Mouse (Mus musculus) liver, adult 2 months (tissue): ENCODE measurements around the gene Rps6kb2. TPM values are rescaled to one million over a fixed set of nuclear protein-coding genes. Genes with fewer than 3 reads are reported as not detected.
"Not testable (repeated sequence)": the region's sequence is repeated elsewhere in the genome, so short reads cannot be mapped to it uniquely, and the experiment has no call there.

Source experiments
- DNase-seq: peaks from one replicate; pipeline ENCODE4 v3.0.0-alpha.2; 2011; ENCODE audit warnings: low read depth, low spot score; ENCODE audit errors: extremely low read depth
- H3K27ac ChIP-seq: fragments of 200-500 bp; replicated peaks from 2 replicates; pipeline ENCODE4 v1.5.1; 2012; ENCODE audit warnings: low read depth, mild to moderate bottlenecking, control low read depth, inconsistent platforms, low read length; ENCODE audit not compliant: insufficient read depth
- H3K27me3 ChIP-seq: fragments of 200-500 bp; 2 replicates; pipeline ENCODE4 v1.6.1; 2012; ENCODE audit warnings: mild to moderate bottlenecking, moderate library complexity, low read length, inconsistent platforms; ENCODE audit not compliant: control insufficient read depth, insufficient read depth
- H3K36me3 ChIP-seq: fragments of 200-500 bp; 2 replicates; pipeline ENCODE4 v1.6.1; 2012; ENCODE audit warnings: low read length, inconsistent platforms; ENCODE audit not compliant: control insufficient read depth, insufficient read depth
- H3K4me1 ChIP-seq: fragments of 200-500 bp; 2 replicates; pipeline ENCODE4 v1.6.1; 2011; ENCODE audit warnings: low read length; ENCODE audit not compliant: control insufficient read depth, insufficient read depth
- H3K4me3 ChIP-seq: fragments of 200-500 bp; 2 replicates; pipeline ENCODE4 v1.5.1; 2011; ENCODE audit warnings: low read depth, mild to moderate bottlenecking, control low read depth, low read length, moderate library complexity; ENCODE audit not compliant: insufficient read depth
- H3K79me2 ChIP-seq: fragments of 200-500 bp; 2 replicates; pipeline ENCODE4 v1.6.1; 2012; ENCODE audit warnings: inconsistent platforms, mild to moderate bottlenecking, low read length, moderate library complexity; ENCODE audit not compliant: control insufficient read depth, insufficient read depth
- H3K9ac ChIP-seq: fragments of 200-500 bp; 2 replicates; pipeline ENCODE4 v1.6.1; 2012; ENCODE audit warnings: low read depth, mild to moderate bottlenecking, control low read depth, inconsistent platforms, low read length
- CTCF ChIP-seq: fragments of 200-500 bp; IDR thresholded peaks from 2 replicates; pipeline ENCODE4 v1.5.1; 2011; ENCODE audit warnings: low read depth, low read length, control low read depth
- POLR2A ChIP-seq: fragments of 200-500 bp; IDR thresholded peaks from 2 replicates; pipeline ENCODE4 v1.6.1; 2011; ENCODE audit warnings: low read length, control low read depth; ENCODE audit not compliant: insufficient read depth; ENCODE audit errors: extremely low read depth
- WGBS: fragments of 180-500 bp; shearing (Covaris S2); methylation state at CpG from one replicate; pipeline ENCODE4 v1.1.7; 2018; 5-methylcytosine and 5-hydroxymethylcytosine counted together
- polyA plus RNA-seq: library from polyadenylated mRNA; depleted of rRNA; stranded (reverse); fragments of >200 nt; gene quantifications from 2 replicates; pipeline ENCODE4 v1.2.3, GENCODE M21; 2012
- total RNA-seq: library from RNA; depleted of rRNA; stranded (reverse); fragments of >200 nt; gene quantifications from 2 replicates; pipeline ENCODE4 v1.2.3, GENCODE M21; 2014

The Rps6kb2 gene
- total and polyA plus RNA-seq, 2 experiments: 7.2 to 31.6 TPM

- WGBS: 82% methylated on average over 4 of the region's 4 CpGs
- DNase-seq: no peak
- H3K36me3 ChIP-seq: no peaks in the 10 kb centered on the region; the same call in 1 of the 2 replicates
- no peak overlapping the region for H3K9ac ChIP-seq
- H3K4me3 ChIP-seq: no peak overlapping the region
- H3K27ac ChIP-seq: no peak overlapping the region
- no peak for TF ChIP-seq CTCF
- peaks cover 10% of the 10 kb centered on the region for H3K4me1 ChIP-seq
- peaks cover 8% of the 10 kb centered on the region; the same call in 1 of the 2 replicates for H3K79me2 ChIP-seq
- H3K27me3 ChIP-seq: no peaks in the 10 kb centered on the region
Observed at GRCm38 (mm10) chr19:4124432-4124831, 38.7 kb downstream of the Rps6kb2 start.

- TF ChIP-seq POLR2A (no peak), CTCF (no peak)
- H3K9ac ChIP-seq: no peak overlapping the region
- 83% methylated on average over 7 of the region's 7 CpGs for WGBS
- DNase-seq: no peak
- no peak overlapping the region for H3K27ac ChIP-seq
- H3K4me1 ChIP-seq: peaks cover 10% of the 10 kb centered on the region
- no peak overlapping the region for H3K4me3 ChIP-seq
- no peaks in the 10 kb centered on the region for H3K27me3 ChIP-seq
- peaks cover 8% of the 10 kb centered on the region; the same call in 1 of the 2 replicates for H3K79me2 ChIP-seq
- no peaks in the 10 kb centered on the region; the same call in 1 of the 2 replicates for H3K36me3 ChIP-seq
Observed at GRCm38 (mm10) chr19:4122411-4123370, 40.5 kb downstream of the Rps6kb2 start.

GRCm38 (mm10) chr19:4121896-4122295 lies 41.3 kb downstream of the Rps6kb2 start:
- not testable (repeated sequence) for H3K36me3 ChIP-seq, H3K27me3 ChIP-seq, H3K4me1 ChIP-seq, H3K9ac ChIP-seq, H3K79me2 ChIP-seq, DNase-seq, H3K4me3 ChIP-seq
- peak overlapping the region; percentile 7; the same call in 1 of the 2 replicates for H3K27ac ChIP-seq
- WGBS: 62% methylated on average over 6 of the region's 6 CpGs

- Histone ChIP-seq H3K9ac (peak overlapping the region; percentile 50), H3K36me3 (no peaks in the 10 kb centered on the region; the same call in 1 of the 2 replicates), H3K4me1 (peaks cover 6% of the 10 kb centered on the region; the same call in 1 of the 2 replicates), H3K27ac (peak overlapping the region; percentile 66), H3K79me2 (peaks cover 4% of the 10 kb centered on the region; the same call in 1 of the 2 replicates), H3K4me3 (peak overlapping the region; percentile 51), H3K27me3 (no peaks in the 10 kb centered on the region)
- 2% methylated on average over 38 of the region's 38 CpGs for WGBS
- 0 out of 2 replicates have a peak, but pooled peaks have one; percentile 48 for TF ChIP-seq POLR2A
- TF ChIP-seq CTCF: no peak
- peak; percentile 95 for DNase-seq
Observed at GRCm38 (mm10) chr19:4121097-4121805, 41.9 kb downstream of the Rps6kb2 start.

DNA sequence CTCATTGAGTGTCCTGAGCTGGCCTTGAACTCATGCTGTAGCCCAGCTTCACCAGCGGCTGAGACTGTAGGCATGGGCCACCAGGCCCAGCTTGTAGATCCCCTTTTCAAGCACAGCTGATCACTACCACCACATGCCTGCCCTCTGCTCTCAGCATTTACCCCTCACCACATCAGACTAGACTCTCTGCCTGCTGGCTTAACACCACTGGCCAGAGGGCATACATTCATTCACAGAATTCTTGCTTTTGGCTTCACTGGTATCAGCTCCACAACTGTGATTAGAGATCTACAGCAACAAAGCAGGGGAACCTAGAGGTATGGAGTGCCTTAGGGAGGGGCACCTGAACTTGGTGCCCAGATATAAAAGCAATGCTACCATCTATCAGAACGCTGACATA lies 42.7 kb downstream of the Rps6kb2 start:
- no peak overlapping the region for H3K27ac ChIP-seq
- TF ChIP-seq CTCF: no peak
- no peak for TF ChIP-seq POLR2A
- WGBS: 97% methylated on average over 2 of the region's 2 CpGs
- H3K4me3 ChIP-seq: no peak overlapping the region
- H3K27me3 ChIP-seq: no peaks in the 10 kb centered on the region
- no peaks in the 10 kb centered on the region; the same call in 1 of the 2 replicates for H3K36me3 ChIP-seq
- H3K4me1 ChIP-seq: peaks cover 6% of the 10 kb centered on the region; the same call in 1 of the 2 replicates
- H3K9ac ChIP-seq: no peak overlapping the region
- DNase-seq: no peak
- H3K79me2 ChIP-seq: no peaks in the 10 kb centered on the region; the same call in 1 of the 2 replicates
